Mouse (Mus musculus) myocyte (in vitro differentiated cells): ENCODE measurements at regions not wholly inside any gene's neighbourhood (a gene's known extent, or its start where the extent isn't known, plus 50 kb on each side); places are given as distances from the start of the nearest gene placed in this dataset.
A peak's percentile ranks its signal among the peaks of the same experiment; 100 is the strongest.
"Not testable (repeated sequence)": the region's sequence is repeated elsewhere in the genome, so short reads cannot be mapped to it uniquely, and the experiment has no call there.

Source experiments
- H3K27me3 ChIP-seq: one replicate; pipeline ENCODE4 v1.6.1; 2011; ENCODE audit not compliant: control insufficient read depth, insufficient read depth, insufficient read length
- H3K36me3 ChIP-seq: one replicate; pipeline ENCODE4 v1.6.1; 2011; ENCODE audit not compliant: control insufficient read depth, insufficient read depth
- H3K4me2 ChIP-seq: one replicate; pipeline ENCODE4 v1.6.1; 2011; ENCODE audit warnings: low read depth, control low read depth
- H3K4me3 ChIP-seq: one replicate; pipeline ENCODE4 v1.5.1; 2011; ENCODE audit warnings: mild to moderate bottlenecking, control low read depth, moderate library complexity
- H3K79me2 ChIP-seq: one replicate; pipeline ENCODE4 v1.6.1; 2011; ENCODE audit not compliant: control insufficient read depth, insufficient read depth
- H3ac ChIP-seq: one replicate; pipeline ENCODE4 v1.6.1; 2011; ENCODE audit not compliant: control insufficient read depth, insufficient read length
- CEBPB ChIP-seq: IDR thresholded peaks from 2 replicates; pipeline ENCODE4 v1.6.1; 2011; ENCODE audit warnings: mild to moderate bottlenecking, moderate library complexity; ENCODE audit not compliant: poor library complexity, insufficient read depth, severe bottlenecking
- E2F4 ChIP-seq: IDR thresholded peaks from one replicate; pipeline ENCODE4 v1.6.1; 2011; ENCODE audit warnings: mild to moderate bottlenecking, control low read depth, moderate library complexity; ENCODE audit not compliant: insufficient read depth
- MAX ChIP-seq: IDR thresholded peaks from one replicate; pipeline ENCODE4 v1.6.1; 2011; ENCODE audit warnings: low read depth, mild to moderate bottlenecking, control low read depth
- MYOD1 ChIP-seq, 3 experiments: IDR thresholded peaks; one replicate each; pipeline ENCODE4 v1.6.1; 2011; ENCODE audit warnings: control low read depth in 2 of 3, low read depth in 2 of 3, mild to moderate bottlenecking in 2 of 3, moderate library complexity in 1 of 3; ENCODE audit not compliant: insufficient read length in 2 of 3, control insufficient read depth in 1 of 3
- MYOG ChIP-seq, 3 experiments: IDR thresholded peaks; one replicate each; pipeline ENCODE4 v1.6.1; 2011; ENCODE audit warnings: control low read depth in 2 of 3, low read depth in 2 of 3, mild to moderate bottlenecking in 2 of 3; ENCODE audit not compliant: insufficient read length in 2 of 3, control insufficient read depth in 1 of 3, insufficient read depth in 1 of 3
- POLR2A ChIP-seq: IDR thresholded peaks from one replicate; pipeline ENCODE4 v1.6.1; 2011; ENCODE audit warnings: low read depth, mild to moderate bottlenecking, control low read depth, moderate library complexity; ENCODE audit not compliant: insufficient read length
- POLR2AphosphoS2 ChIP-seq: IDR thresholded peaks from one replicate; pipeline ENCODE4 v1.6.1; 2011; ENCODE audit warnings: low read depth, control low read depth; ENCODE audit not compliant: insufficient read length
- REST ChIP-seq: IDR thresholded peaks from one replicate; pipeline ENCODE4 v1.6.1; 2011; ENCODE audit warnings: mild to moderate bottlenecking, control low read depth, moderate library complexity; ENCODE audit not compliant: insufficient read depth, insufficient read length
- SRF ChIP-seq: IDR thresholded peaks from one replicate; pipeline ENCODE4 v1.6.1; 2011; ENCODE audit warnings: low read depth; ENCODE audit not compliant: control insufficient read depth, insufficient read length
- TCF12 ChIP-seq: IDR thresholded peaks from one replicate; pipeline ENCODE4 v1.6.1; 2011; ENCODE audit warnings: mild to moderate bottlenecking, control low read depth; ENCODE audit not compliant: poor library complexity, insufficient read depth, severe bottlenecking
- TCF3 ChIP-seq: IDR thresholded peaks from one replicate; pipeline ENCODE4 v1.6.1; 2011; ENCODE audit warnings: low read depth, control low read depth; ENCODE audit not compliant: insufficient read length
- USF1 ChIP-seq: IDR thresholded peaks from one replicate; pipeline ENCODE4 v1.6.1; 2011; ENCODE audit warnings: low read depth, mild to moderate bottlenecking, control low read depth, moderate library complexity

- Histone ChIP-seq H3K27me3 (no peaks in the 10 kb centered on the region), H3ac (no peak overlapping the region), H3K79me2 (no peaks in the 10 kb centered on the region), H3K4me3 (no peak overlapping the region), H3K4me2 (peak overlapping the region; percentile 65), H3K36me3 (no peaks in the 10 kb centered on the region)
- no peak for TF ChIP-seq SRF
- TF ChIP-seq TCF3, result no peak
- TF ChIP-seq USF1, result no peak
- TF ChIP-seq MYOG (IDR thresholded peaks at IDR 0.05; ENCODE audit: control insufficient read depth in 1 of 3, insufficient read depth in 1 of 3, insufficient read length in 2 of 3, low read depth in 2 of 3), result no peak
- TF ChIP-seq TCF12, result no peak
- no peak for TF ChIP-seq POLR2A
- TF ChIP-seq POLR2AphosphoS2, result no peak
- no peak for TF ChIP-seq MAX
- TF ChIP-seq E2F4, result no peak
- TF ChIP-seq MYOD1 (IDR thresholded peaks at IDR 0.05; ENCODE audit: control insufficient read depth in 1 of 3, insufficient read length in 2 of 3, low read depth in 2 of 3), result no peak
- TF ChIP-seq REST, result no peak
- no peak for TF ChIP-seq CEBPB
Observed at GRCm38 (mm10) chr4:4634646-4635045, 158.5 kb downstream of the Impad1 start.

- H3K79me2 ChIP-seq, result no peaks in the 10 kb centered on the region
- H3K4me2 ChIP-seq, result no peak overlapping the region
- no peaks in the 10 kb centered on the region for H3K36me3 ChIP-seq
- H3K4me3 ChIP-seq, result no peak overlapping the region
- H3ac ChIP-seq, result no peak overlapping the region
- no peaks in the 10 kb centered on the region for H3K27me3 ChIP-seq
- TF ChIP-seq MYOD1 (IDR thresholded peaks at IDR 0.05; ENCODE audit: control insufficient read depth in 1 of 3, insufficient read length in 2 of 3, low read depth in 2 of 3) (no peak), POLR2AphosphoS2 (no peak), CEBPB (no peak), REST (no peak), TCF3 (no peak), MYOG (IDR thresholded peaks at IDR 0.05; ENCODE audit: control insufficient read depth in 1 of 3, insufficient read depth in 1 of 3, insufficient read length in 2 of 3, low read depth in 2 of 3) (no peak), TCF12 (no peak), USF1 (no peak), MAX (no peak), E2F4 (no peak), SRF (no peak), POLR2A (no peak)
Observed at GRCm38 (mm10) chr4:4630750-4631149, 162.4 kb downstream of the Impad1 start.

- Histone ChIP-seq H3K36me3 (no peaks in the 10 kb centered on the region), H3K79me2 (no peaks in the 10 kb centered on the region), H3K4me2 (no peak overlapping the region), H3K27me3 (no peaks in the 10 kb centered on the region), H3ac (no peak overlapping the region), H3K4me3 (no peak overlapping the region)
- no peak for TF ChIP-seq SRF
- no peak for TF ChIP-seq REST
- TF ChIP-seq MYOD1 (IDR thresholded peaks at IDR 0.05; ENCODE audit: control insufficient read depth in 1 of 3, insufficient read length in 2 of 3, low read depth in 2 of 3), result no peak
- no peak for TF ChIP-seq POLR2AphosphoS2
Observed at GRCm38 (mm10) chr4:4629251-4629650, 163.9 kb downstream of the Impad1 start.

GRCm38 (mm10) chr4:4623840-4624239 lies 169.3 kb downstream of the Impad1 start:
- Histone ChIP-seq H3K4me2 (no peak overlapping the region), H3K27me3 (no peaks in the 10 kb centered on the region), H3K79me2 (no peaks in the 10 kb centered on the region), H3ac (no peak overlapping the region), H3K4me3 (no peak overlapping the region), H3K36me3 (no peaks in the 10 kb centered on the region)
- no peak for TF ChIP-seq TCF12
- TF ChIP-seq POLR2AphosphoS2, result no peak
- no peak for TF ChIP-seq SRF
- TF ChIP-seq E2F4, result no peak
- TF ChIP-seq MAX, result no peak
- no peak for TF ChIP-seq MYOD1 (IDR thresholded peaks at IDR 0.05; ENCODE audit: control insufficient read depth in 1 of 3, insufficient read length in 2 of 3, low read depth in 2 of 3)
- TF ChIP-seq POLR2A, result no peak
- TF ChIP-seq REST, result no peak
- no peak for TF ChIP-seq CEBPB
- no peak for TF ChIP-seq MYOG (IDR thresholded peaks at IDR 0.05; ENCODE audit: control insufficient read depth in 1 of 3, insufficient read depth in 1 of 3, insufficient read length in 2 of 3, low read depth in 2 of 3)
- no peak for TF ChIP-seq TCF3
- no peak for TF ChIP-seq USF1

DNA sequence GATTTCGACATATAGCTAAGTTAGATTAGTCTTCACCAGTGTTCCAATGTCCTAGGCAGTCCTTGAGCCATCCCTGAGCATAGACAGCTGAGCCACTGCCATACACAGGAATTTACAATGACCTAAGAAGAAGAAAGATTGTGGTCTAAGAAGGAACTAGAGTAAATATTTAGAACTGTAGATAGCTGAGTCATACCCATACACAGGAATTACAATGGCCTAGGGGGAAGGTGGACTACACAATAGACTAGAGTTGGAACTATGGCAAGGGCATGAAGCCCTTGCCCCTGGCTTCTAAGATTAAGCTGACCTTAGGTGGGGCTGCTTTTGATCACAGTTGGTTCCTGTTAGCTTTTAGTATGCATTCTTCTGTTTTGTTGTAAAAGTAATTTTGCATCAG lies 173.0 kb downstream of the Impad1 start:
- not testable (repeated sequence) for H3K36me3 ChIP-seq, H3K27me3 ChIP-seq, H3K79me2 ChIP-seq, H3ac ChIP-seq, H3K4me2 ChIP-seq, H3K4me3 ChIP-seq
